Comparison of ENCODE assay signal across 8 mouse cellular contexts in genomic region chr4:89687961-89688803, GRCm38 (mm10). TPM values are rescaled to one million over a fixed set of nuclear protein-coding genes. Genes with fewer than 3 reads are reported as not detected.
DNase-seq lines count a peak whose midpoint lies in the region; ATAC-seq and TF ChIP-seq lines count a peak whose summit lies in the region.

No protein-coding gene starts in this region.

- under 1% methylated on average over 78 of the region's 78 CpGs for WGBS in lung, embryonic 14.5 days
- under 1% methylated on average over 78 of the region's 78 CpGs for WGBS in heart, embryonic 11.5 days (ENCODE audit: insufficient replicate concordance)
- WGBS in stomach, embryonic 15.5 days, result under 1% methylated on average over 78 of the region's 78 CpGs

- peaks cover 37% of the 10 kb centered on the region for H3K27me3 ChIP-seq in lung, embryonic 14.5 days (ENCODE audit: insufficient read depth, low read length)
- peaks cover 32% of the 10 kb centered on the region for H3K27me3 ChIP-seq in heart, embryonic 11.5 days (ENCODE audit: control insufficient read depth, insufficient read depth, low read length)
- peaks cover 52% of the 10 kb centered on the region for H3K27me3 ChIP-seq in megakaryocyte, embryonic 14.5 days (replicated peaks)
- H3K27me3 ChIP-seq in stomach, embryonic 15.5 days (replicated peaks), result peaks cover 18% of the 10 kb centered on the region

- H3K9ac ChIP-seq in lung, embryonic 14.5 days, result peak overlapping the region; percentile 29; the same call in 1 of the 2 replicates
- peak overlapping the region; percentile 58 for H3K9ac ChIP-seq in heart, embryonic 11.5 days (ENCODE audit: low read depth, low read length)
- no peak overlapping the region for H3K9ac ChIP-seq in stomach, embryonic 15.5 days

- no peak overlapping the region for H3K27ac ChIP-seq in lung, embryonic 14.5 days (ENCODE audit: low read depth)
- 0 out of 2 replicates have a peak overlapping the region, but pooled peaks have one; percentile 0 for H3K27ac ChIP-seq in heart, embryonic 11.5 days (ENCODE audit: low read depth, low read length)
- H3K27ac ChIP-seq in stomach, embryonic 15.5 days, result no peak overlapping the region

- H3K36me3 ChIP-seq in lung, embryonic 14.5 days (ENCODE audit: insufficient read depth), result no peaks in the 10 kb centered on the region
- no peaks in the 10 kb centered on the region for H3K36me3 ChIP-seq in heart, embryonic 11.5 days (ENCODE audit: control insufficient read depth, insufficient read depth, low read length)
- H3K36me3 ChIP-seq in megakaryocyte, embryonic 14.5 days (replicated peaks; ENCODE audit: low read length), result no peaks in the 10 kb centered on the region
- no peaks in the 10 kb centered on the region for H3K36me3 ChIP-seq in stomach, embryonic 15.5 days

- peak; percentile 66 for DNase-seq in lung, embryonic 14.5 days
- DNase-seq in lung, postnatal 25 days (ENCODE audit: low spot score), result no peak
- peak; percentile 57 to 79 for DNase-seq in adrenal gland, postnatal 36 days
- DNase-seq in kidney, adult 9 months, result peak; percentile 64
- no peak for DNase-seq in c-Kit-positive CD71-positive TER-119-positive erythroid progenitor cells, embryonic 14.5 days (ENCODE audit: low spot score)

- H3K4me3 ChIP-seq in lung, embryonic 14.5 days (ENCODE audit: low read depth, low read length), result peak overlapping the region; percentile 43
- peak overlapping the region; percentile 67 for H3K4me3 ChIP-seq in heart, embryonic 11.5 days (ENCODE audit: low read depth, low read length)
- peak overlapping the region; percentile 89 for H3K4me3 ChIP-seq in megakaryocyte, embryonic 14.5 days (replicated peaks)
- peak overlapping the region; percentile 48 for H3K4me3 ChIP-seq in stomach, embryonic 15.5 days (replicated peaks)

- peak overlapping the region; percentile 74 for H3K4me2 ChIP-seq in lung, embryonic 14.5 days
- H3K4me2 ChIP-seq in heart, embryonic 11.5 days, result peak overlapping the region; percentile 92
- H3K4me2 ChIP-seq in stomach, embryonic 15.5 days, result peak overlapping the region; percentile 88

- no peaks in the 10 kb centered on the region for H3K4me1 ChIP-seq in lung, embryonic 14.5 days (ENCODE audit: insufficient read depth)
- H3K4me1 ChIP-seq in heart, embryonic 11.5 days (ENCODE audit: control insufficient read depth, insufficient read depth, low read length), result no peaks in the 10 kb centered on the region
- peaks cover 16% of the 10 kb centered on the region for H3K4me1 ChIP-seq in megakaryocyte, embryonic 14.5 days
- H3K4me1 ChIP-seq in stomach, embryonic 15.5 days, result peaks cover 7% of the 10 kb centered on the region

- no peaks in the 10 kb centered on the region for H3K9me3 ChIP-seq in lung, embryonic 14.5 days (ENCODE audit: low read depth, low read length)
- H3K9me3 ChIP-seq in heart, embryonic 11.5 days (replicated peaks; ENCODE audit: control insufficient read depth, low read length), result no peaks in the 10 kb centered on the region
- H3K9me3 ChIP-seq in megakaryocyte, embryonic 14.5 days, result no peaks in the 10 kb centered on the region
- H3K9me3 ChIP-seq in stomach, embryonic 15.5 days, result no peaks in the 10 kb centered on the region

- TF ChIP-seq CTCF in lung, embryonic 14.5 days (IDR thresholded peaks at IDR 0.05; ENCODE audit: low read depth), result no peak

- ATAC-seq in lung, embryonic 14.5 days (ENCODE audit: insufficient read depth), result peak; percentile 89
- peak; percentile 84 for ATAC-seq in heart, embryonic 11.5 days (replicated peaks; ENCODE audit: insufficient number of reproducible peaks, low FRiP score, low TSS enrichment)
- ATAC-seq in stomach, embryonic 15.5 days (ENCODE audit: insufficient read depth, low FRiP score, low read depth), result peak; percentile 84

RNA-seq across cellular contexts. Expression of gene Dmrta1, which starts 8.9 kb away (rescaled TPM):
- polyA plus RNA-seq in lung, embryonic 14.5 days (2014; fragmentation: Nextera tagmentation; extraction: Ambion mirVana), result not detected in 2 replicates
- under 1 TPM in 1 of 2 experiments, not detected in 1; 0.76 TPM for total RNA-seq in adrenal gland, postnatal 36 days (2021)
- polyA plus RNA-seq in heart, embryonic 11.5 days (2014; fragmentation: Nextera tagmentation; extraction: Ambion mirVana), result 0.66 and 0.75 TPM in 2 replicates
- not detected in 2 replicates for polyA plus RNA-seq in megakaryocyte, embryonic 14.5 days (2012; ENCODE audit: insufficient read depth, low replicate concordance)
- polyA plus RNA-seq in stomach, embryonic 15.5 days (2015; fragmentation: Nextera tagmentation; extraction: Ambion mirVana), result 0.26 and 0.28 TPM in 2 replicates

Comparison
In these comparisons a context has a peak if more than half of its experiments do, and no peak if none do; other contexts are left out.
1. DNase-seq: peak in lung, embryonic 14.5 days (single experiment), adrenal gland, postnatal 36 days (2 of 2) and kidney, adult 9 months (single experiment); none in lung, postnatal 25 days (single experiment) and c-Kit-positive CD71-positive TER-119-positive erythroid progenitor cells, embryonic 14.5 days (single experiment).
2. Peak in every context shown above with its lines, with median percentiles within 50 percentile points of each other: ATAC-seq, H3K4me2 ChIP-seq and H3K4me3 ChIP-seq.